Mouse (Mus musculus): ENCODE results near the gene Trp53.

DNA sequence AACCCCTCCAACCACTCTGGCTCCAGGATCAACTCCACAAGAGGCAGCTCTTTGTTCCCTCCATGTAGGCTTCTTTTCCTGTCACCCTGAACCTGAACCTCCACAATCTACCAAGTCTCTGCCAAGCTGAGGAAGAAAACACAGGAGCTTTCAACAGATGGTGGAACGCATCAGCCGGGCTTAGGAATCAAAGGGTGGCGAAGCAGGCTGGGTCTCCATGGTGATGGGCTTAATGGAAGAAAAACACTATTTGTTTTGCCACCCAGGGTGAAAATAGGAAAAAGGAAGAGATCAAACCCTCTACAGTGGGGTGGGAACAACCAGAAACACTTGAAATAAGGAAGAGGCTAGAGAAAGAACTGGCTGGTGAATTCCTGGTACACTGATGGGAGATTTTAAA lies 36.6 kb upstream of the Trp53 start:
- TF ChIP-seq CTCF (IDR thresholded peaks at IDR 0.05; ENCODE audit: control insufficient read depth, insufficient read depth, insufficient replicate concordance, low read depth, low read length) (no peak), POLR2A (IDR thresholded peaks at IDR 0.05; ENCODE audit: control insufficient read depth, low read depth, low read length) (no peak)

Measured in testis, adult 2 months (tissue).